1 mouse cellular context compared by ENCODE assay signal in the genomic region with DNA sequence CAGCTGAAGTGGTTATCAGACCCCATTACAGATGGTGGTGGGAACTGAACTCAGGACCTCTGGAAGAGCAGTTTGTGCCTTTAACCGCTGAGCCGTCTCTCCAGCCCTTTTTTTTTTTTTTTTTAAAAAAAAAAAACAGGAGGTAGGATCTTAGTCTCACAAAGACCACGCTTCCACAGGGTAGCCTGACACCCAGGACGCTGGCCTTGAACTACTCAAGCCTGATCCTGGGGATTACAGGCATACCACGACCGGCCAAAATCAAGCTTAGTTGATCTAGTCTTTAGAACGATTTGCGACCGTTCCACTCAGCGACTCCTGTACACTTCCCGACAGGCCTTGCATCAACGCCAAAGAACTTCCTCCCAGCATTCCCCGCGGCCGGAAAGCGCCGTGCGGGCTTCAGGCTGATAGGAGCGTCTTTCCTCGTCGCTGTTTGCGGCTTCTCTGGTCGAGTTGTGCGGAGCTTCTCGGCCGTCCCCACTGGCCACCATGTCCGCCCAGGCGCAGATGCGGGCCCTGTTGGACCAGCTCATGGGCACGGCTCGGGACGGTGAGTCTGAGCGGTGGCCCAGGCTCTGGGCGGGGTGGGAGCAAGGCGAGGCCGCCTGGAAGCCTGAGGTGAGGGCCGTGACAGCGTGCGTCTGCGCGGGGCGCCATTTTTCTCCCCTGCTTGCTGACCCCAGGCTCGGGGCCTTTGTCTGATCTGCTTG.
TF ChIP-seq lines count a peak whose summit lies in the region.

TSS of gene Luc7l (plus strand) at position 358 of the 713 bp plus-strand sequence.

TF ChIP-seq in MEL, 35 proteins besides CTCF, POLR2A, EP300 and RAD21 (continued from another document):
- peak; percentile 85 for TF ChIP-seq KAT2A (conservative IDR thresholded peaks at IDR 0.05; ENCODE audit: low read depth, low read length)
- peak; percentile 76 for TF ChIP-seq MXI1 (IDR thresholded peaks at IDR 0.05; ENCODE audit: low read depth, low read length)
- TF ChIP-seq MAFK (IDR thresholded peaks at IDR 0.05; ENCODE audit: borderline replicate concordance, low read depth, low read length), result no peak
- TF ChIP-seq ZNF384 (IDR thresholded peaks at IDR 0.05; ENCODE audit: low read depth, low read length), result peak; percentile 83
- peak; percentile 93 for TF ChIP-seq HCFC1 (IDR thresholded peaks at IDR 0.05; ENCODE audit: low read depth, low read length)
- no peak for TF ChIP-seq GABPA (IDR thresholded peaks at IDR 0.05; ENCODE audit: low read depth, low read length)
